Mouse (Mus musculus) megakaryocyte-erythroid progenitor cell, adult 5-6 weeks (primary cell): ENCODE measurements around the gene Gm14403. TPM values are rescaled to one million over a fixed set of nuclear protein-coding genes. Genes with fewer than 3 reads are reported as not detected.
"Not testable (repeated sequence)": the region's sequence is repeated elsewhere in the genome, so short reads cannot be mapped to it uniquely, and the experiment has no call there.

ENCODE experiments used
- ATAC-seq: replicated peaks from 2 replicates; pipeline ENCODE4 v1.8.0; 2016; ENCODE audit warnings: mild to moderate bottlenecking, inconsistent platforms; ENCODE audit not compliant: severe bottlenecking, poor library complexity, low FRiP score, low TSS enrichment
- total RNA-seq, 2 experiments: library from RNA; stranded (forward) in 1 of 2; stranded (reverse) in 1 of 2; fragments of 200-1000, 215-1000 nt in 1 of 2; fragments of >200 nt in 1 of 2; fragmentation: Nextera tagmentation in 1 of 2; gene quantifications; 2 replicates each; pipeline ENCODE4 v1.2.3; 2014 to 2017

Gene Gm14403
- total RNA-seq, 2 experiments from 2014 or later, result 7.8 TPM; not detected in 1

DNA sequence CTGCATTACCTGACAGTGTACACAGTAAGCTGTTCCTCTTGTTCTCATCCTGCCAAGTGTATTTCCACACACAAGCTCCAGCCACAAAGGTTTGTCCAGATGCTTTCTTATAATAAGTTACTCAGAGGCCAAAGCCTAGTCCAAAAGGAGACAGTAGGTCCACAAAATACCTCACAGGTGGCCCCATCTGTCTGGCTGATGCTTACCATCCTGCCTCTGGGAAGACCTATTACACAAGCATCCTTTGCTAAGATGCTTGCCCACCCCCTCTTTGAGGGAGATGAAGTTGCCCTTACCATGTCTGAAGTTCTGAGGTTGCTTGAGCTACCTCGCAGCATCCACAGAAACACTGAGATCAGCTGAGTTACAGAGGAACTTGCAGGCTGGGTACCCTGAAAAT lies 57.2 kb downstream of the Gm14403 start:
- not testable (repeated sequence) for ATAC-seq

Other genes starting within 250 kb of the Gm14403 start
- gene Gm14409, start 231.2 kb upstream of the Gm14403 start, total RNA-seq (2014; fragmentation: Nextera tagmentation), result not detected in 2 replicates
- gene Gm14409, start 231.2 kb upstream of the Gm14403 start, total RNA-seq (2017), result 0.30 TPM in 1 of 2 replicates, not detected in the other
- 1.8 TPM in 1 of 2 replicates, not detected in the other for gene Gm14412, start 173.9 kb upstream of the Gm14403 start, total RNA-seq (2014; fragmentation: Nextera tagmentation)
- gene Gm14412, start 173.9 kb upstream of the Gm14403 start, total RNA-seq (2017), result 0.91 TPM in 1 of 2 replicates, not detected in the other
- 4.4 TPM in 1 of 2 replicates, not detected in the other for gene Gm14418, start 99.9 kb upstream of the Gm14403 start, total RNA-seq (2014; fragmentation: Nextera tagmentation)
- 8.0 TPM in 1 of 2 replicates, not detected in the other for gene Gm14418, start 99.9 kb upstream of the Gm14403 start, total RNA-seq (2017)
- 15.2 and 26.9 TPM in 2 replicates for gene Zfp970, start 33.5 kb upstream of the Gm14403 start, total RNA-seq (2014; fragmentation: Nextera tagmentation)
- gene Zfp970, start 33.5 kb upstream of the Gm14403 start, total RNA-seq (2017), result 5.9 and 15.0 TPM in 2 replicates
- gene Gm14406, start 80.0 kb downstream of the Gm14403 start, total RNA-seq (2014; fragmentation: Nextera tagmentation), result not detected in 2 replicates
- 0.53 TPM in 1 of 2 replicates, not detected in the other for gene Gm14406, start 80.0 kb downstream of the Gm14403 start, total RNA-seq (2017)